Mouse (Mus musculus): Measurements from ENCODE around the gene Ankrd35. TPM values are rescaled to one million over a fixed set of nuclear protein-coding genes. Genes with fewer than 3 reads are reported as not detected.
A peak's percentile ranks its signal among the peaks of the same experiment; 100 is the strongest.
"Not testable (repeated sequence)": the region's sequence is repeated elsewhere in the genome, so short reads cannot be mapped to it uniquely, and the experiment has no call there.

Gene Ankrd35
- polyA plus RNA-seq, 1 experiment = 15.5 TPM

GRCm38 (mm10) chr3:96636448-96636847 is 33.5 kb upstream of the Ankrd35 start:
- WGBS = 63% methylated on average over 11 of the region's 11 CpGs
- Histone ChIP-seq H3K27ac (ENCODE audit: control insufficient read depth, insufficient read depth, low read depth, low read length, poor library complexity) (no peak overlapping the region), H3K4me3 (replicated peaks; ENCODE audit: control insufficient read depth, low read depth, low read length) (no peak overlapping the region), H3K4me1 (ENCODE audit: control insufficient read depth, insufficient read depth, low read length) (peaks cover 1% of the 10 kb centered on the region; the same call in 1 of the 2 replicates)
- TF ChIP-seq CTCF (IDR thresholded peaks at IDR 0.05; ENCODE audit: control insufficient read depth, insufficient read depth, low read length) (no peak), POLR2A (IDR thresholded peaks at IDR 0.05; ENCODE audit: borderline replicate concordance, control insufficient read depth, low read depth, low read length) (no peak)

GRCm38 (mm10) chr3:96639219-96639618 is 30.7 kb upstream of the Ankrd35 start:
- H3K4me3 ChIP-seq (replicated peaks; ENCODE audit: control insufficient read depth, low read depth, low read length) = no peak overlapping the region
- peaks cover 1% of the 10 kb centered on the region; the same call in 1 of the 2 replicates for H3K4me1 ChIP-seq (ENCODE audit: control insufficient read depth, insufficient read depth, low read length)
- TF ChIP-seq POLR2A (IDR thresholded peaks at IDR 0.05; ENCODE audit: borderline replicate concordance, control insufficient read depth, low read depth, low read length) (no peak), CTCF (IDR thresholded peaks at IDR 0.05; ENCODE audit: control insufficient read depth, insufficient read depth, low read length) (peak; percentile 66)
- 76% methylated on average over 1 of the region's 1 CpGs for WGBS
- no peak overlapping the region for H3K27ac ChIP-seq (ENCODE audit: control insufficient read depth, insufficient read depth, low read depth, low read length, poor library complexity)

DNA sequence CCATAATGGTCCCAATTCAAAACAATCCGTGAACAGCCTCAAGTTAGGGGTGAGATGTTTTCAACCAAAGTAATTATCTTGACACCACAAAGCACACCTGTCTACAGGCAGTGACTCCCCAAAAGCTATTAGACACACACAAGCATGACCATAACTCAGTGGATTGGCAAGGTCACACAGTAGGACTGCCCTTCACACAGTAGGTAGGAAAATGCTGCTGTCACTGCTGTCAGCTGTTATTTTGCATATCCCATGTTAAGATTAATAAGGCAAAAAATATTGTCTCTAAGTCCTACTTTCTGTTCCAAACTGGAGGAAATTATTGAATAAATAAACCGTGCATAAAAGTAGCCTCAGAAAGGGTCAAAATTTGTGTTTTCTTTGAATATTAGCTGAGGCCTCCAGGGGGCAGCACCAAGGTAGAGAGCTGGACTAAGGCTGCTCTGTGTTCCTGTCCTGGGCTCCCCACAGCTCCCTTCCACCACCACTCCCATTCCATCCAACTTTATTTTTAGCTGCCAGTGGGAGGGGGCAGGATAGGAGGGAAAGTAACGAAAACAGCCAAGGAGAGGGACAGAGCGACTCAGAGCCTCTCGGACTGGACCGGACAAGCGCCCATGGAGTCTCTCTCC is 24.8 kb upstream of the Ankrd35 start, which contains the start of gene Itga10:
Itga10 (plus strand) TSS at position 567 of the 632 bp plus-strand sequence.
- WGBS = 76% methylated on average over 7 of the region's 7 CpGs
- no peaks in the 10 kb centered on the region for H3K4me1 ChIP-seq (ENCODE audit: control insufficient read depth, insufficient read depth, low read length)
- no peak within 1 kb of the TSS for H3K27ac ChIP-seq (ENCODE audit: control insufficient read depth, insufficient read depth, low read depth, low read length, poor library complexity)
- TF ChIP-seq CTCF (IDR thresholded peaks at IDR 0.05; ENCODE audit: control insufficient read depth, insufficient read depth, low read length) = peak; percentile 51; the same call in 1 of the 2 replicates
- TF ChIP-seq POLR2A (IDR thresholded peaks at IDR 0.05; ENCODE audit: borderline replicate concordance, control insufficient read depth, low read depth, low read length) = no peak
- no peak within 1 kb of the TSS for H3K4me3 ChIP-seq (replicated peaks; ENCODE audit: control insufficient read depth, low read depth, low read length)

DNA sequence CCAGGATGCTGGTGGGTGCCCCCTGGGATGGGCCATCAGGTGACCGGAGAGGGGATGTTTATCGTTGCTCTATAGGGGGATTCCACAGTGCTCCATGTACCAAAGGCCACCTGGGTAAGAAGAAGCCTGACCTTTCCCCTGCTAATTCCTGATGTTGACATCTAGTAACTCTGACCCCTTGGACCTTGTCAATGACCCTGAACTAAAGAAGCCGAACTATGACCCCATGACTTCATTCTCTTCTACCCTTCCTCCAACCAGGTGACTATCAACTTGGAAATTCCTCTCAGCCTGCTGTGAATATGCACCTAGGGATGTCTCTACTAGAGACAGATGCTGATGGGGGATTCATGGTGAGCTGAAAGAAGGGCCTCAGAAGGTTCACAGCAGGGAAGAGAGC is 22.6 kb upstream of the Ankrd35 start:
- H3K4me1 ChIP-seq (ENCODE audit: control insufficient read depth, insufficient read depth, low read length) = no peaks in the 10 kb centered on the region
- no peak overlapping the region for H3K4me3 ChIP-seq (replicated peaks; ENCODE audit: control insufficient read depth, low read depth, low read length)
- WGBS = 85% methylated on average over 3 of the region's 3 CpGs
- TF ChIP-seq POLR2A (IDR thresholded peaks at IDR 0.05; ENCODE audit: borderline replicate concordance, control insufficient read depth, low read depth, low read length) (no peak), CTCF (IDR thresholded peaks at IDR 0.05; ENCODE audit: control insufficient read depth, insufficient read depth, low read length) (no peak)
- no peak overlapping the region for H3K27ac ChIP-seq (ENCODE audit: control insufficient read depth, insufficient read depth, low read depth, low read length, poor library complexity)

DNA sequence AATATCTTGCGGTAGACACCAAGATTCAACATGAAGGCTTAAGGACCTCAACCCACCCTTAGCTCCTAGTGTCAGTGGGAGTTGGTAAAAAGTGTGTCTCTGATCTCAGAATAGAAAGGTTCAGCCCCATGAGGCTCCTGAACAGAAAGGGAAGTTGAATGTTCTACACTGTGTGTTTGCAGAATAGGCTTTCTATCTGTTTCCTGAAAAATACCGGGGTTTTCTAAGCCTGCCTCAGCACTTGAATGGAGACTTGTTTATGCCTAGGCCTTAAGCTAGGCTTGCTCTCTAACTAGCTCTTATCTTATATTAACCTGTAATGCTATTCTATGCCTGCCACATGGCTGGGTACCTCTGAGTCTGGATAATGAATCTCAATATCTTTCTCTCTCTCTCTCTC is 9.0 kb upstream of the Ankrd35 start:
- Histone ChIP-seq H3K27ac (ENCODE audit: control insufficient read depth, insufficient read depth, low read depth, low read length, poor library complexity) (no peak overlapping the region), H3K4me1 (ENCODE audit: control insufficient read depth, insufficient read depth, low read length) (no peaks in the 10 kb centered on the region), H3K4me3 (replicated peaks; ENCODE audit: control insufficient read depth, low read depth, low read length) (no peak overlapping the region)
- no peak for TF ChIP-seq POLR2A (IDR thresholded peaks at IDR 0.05; ENCODE audit: borderline replicate concordance, control insufficient read depth, low read depth, low read length)
- no peak for TF ChIP-seq CTCF (IDR thresholded peaks at IDR 0.05; ENCODE audit: control insufficient read depth, insufficient read depth, low read length)
- WGBS = 41% methylated on average over 2 of the region's 2 CpGs

GRCm38 (mm10) chr3:96662731-96663316 is 7.1 kb upstream of the Ankrd35 start:
- WGBS = 78% methylated on average over 8 of the region's 8 CpGs
- TF ChIP-seq CTCF (IDR thresholded peaks at IDR 0.05; ENCODE audit: control insufficient read depth, insufficient read depth, low read length) (no peak), POLR2A (IDR thresholded peaks at IDR 0.05; ENCODE audit: borderline replicate concordance, control insufficient read depth, low read depth, low read length) (no peak)
- no peaks in the 10 kb centered on the region for H3K4me1 ChIP-seq (ENCODE audit: control insufficient read depth, insufficient read depth, low read length)
- no peak overlapping the region for H3K27ac ChIP-seq (ENCODE audit: control insufficient read depth, insufficient read depth, low read depth, low read length, poor library complexity)
- no peak overlapping the region for H3K4me3 ChIP-seq (replicated peaks; ENCODE audit: control insufficient read depth, low read depth, low read length)

GRCm38 (mm10) chr3:96663432-96664239 is 6.3 kb upstream of the Ankrd35 start:
- 8% methylated on average over 18 of the region's 18 CpGs for WGBS
- peak overlapping the region; percentile 0 for H3K4me3 ChIP-seq (replicated peaks; ENCODE audit: control insufficient read depth, low read depth, low read length)
- TF ChIP-seq POLR2A (IDR thresholded peaks at IDR 0.05; ENCODE audit: borderline replicate concordance, control insufficient read depth, low read depth, low read length) (no peak), CTCF (IDR thresholded peaks at IDR 0.05; ENCODE audit: control insufficient read depth, insufficient read depth, low read length) (peak; percentile 27)
- no peaks in the 10 kb centered on the region for H3K4me1 ChIP-seq (ENCODE audit: control insufficient read depth, insufficient read depth, low read length)
- no peak overlapping the region for H3K27ac ChIP-seq (ENCODE audit: control insufficient read depth, insufficient read depth, low read depth, low read length, poor library complexity)

GRCm38 (mm10) chr3:96665732-96666363 is 4.1 kb upstream of the Ankrd35 start:
- H3K4me1 ChIP-seq (ENCODE audit: control insufficient read depth, insufficient read depth, low read length); H3K4me3 ChIP-seq (replicated peaks; ENCODE audit: control insufficient read depth, low read depth, low read length); H3K27ac ChIP-seq (ENCODE audit: control insufficient read depth, insufficient read depth, low read depth, low read length, poor library complexity): not testable (repeated sequence)
- WGBS = 77% methylated on average over 7 of the region's 7 CpGs

Measured in bone marrow, adult 2 months (tissue).